Mouse (Mus musculus): Measurements from ENCODE around the gene Amigo1. TPM values are rescaled to one million over a fixed set of nuclear protein-coding genes. Genes with fewer than 3 reads are reported as not detected.
A peak's percentile ranks its signal among the peaks of the same experiment; 100 is the strongest.

Gene Amigo1
- total RNA-seq, 2 experiments from 2014 or later, result 20.0 to 22.3 TPM

- no peak for DNase-seq
Observed at GRCm38 (mm10) chr3:108180514-108180913, 5.6 kb upstream of the Amigo1 start.

- no peak for DNase-seq
Observed at GRCm38 (mm10) chr3:108184742-108185141, 1.4 kb upstream of the Amigo1 start.

GRCm38 (mm10) chr3:108185460-108186097 lies 556 bp upstream of the Amigo1 start:
- no peak for DNase-seq

GRCm38 (mm10) chr3:108187111-108187795 lies 1.1 kb downstream of the Amigo1 start:
- DNase-seq, result peak in 1 of 2 experiments; percentile 28

GRCm38 (mm10) chr3:108188716-108189490 lies 2.8 kb downstream of the Amigo1 start:
- no peak for DNase-seq

- DNase-seq, result no peak
Observed at GRCm38 (mm10) chr3:108189897-108190296, 3.8 kb downstream of the Amigo1 start.

- no peak for DNase-seq
Observed at GRCm38 (mm10) chr3:108193686-108194085, 7.6 kb downstream of the Amigo1 start.

GRCm38 (mm10) chr3:108195287-108195686 lies 9.2 kb downstream of the Amigo1 start:
- no peak for DNase-seq

GRCm38 (mm10) chr3:108195941-108196590 lies 9.9 kb downstream of the Amigo1 start:
- DNase-seq, result no peak

GRCm38 (mm10) chr3:108197066-108197497 lies 10.9 kb downstream of the Amigo1 start:
- peak; percentile 32 to 46 for DNase-seq

- DNase-seq, result no peak
Observed at GRCm38 (mm10) chr3:108199231-108199630, 13.1 kb downstream of the Amigo1 start.

- DNase-seq, result peak; percentile 95 to 98
Observed at GRCm38 (mm10) chr3:108200329-108201323, 14.5 kb downstream of the Amigo1 start, which contains the start of gene Cyb561d1. TSS of gene Cyb561d1 (minus strand) at chr3:108201212.

GRCm38 (mm10) chr3:108202506-108202905 lies 16.4 kb downstream of the Amigo1 start:
- DNase-seq, result no peak

GRCm38 (mm10) chr3:108203212-108203611 lies 17.1 kb downstream of the Amigo1 start:
- DNase-seq, result no peak

- DNase-seq, result peak; percentile 85 to 86
Observed at GRCm38 (mm10) chr3:108203621-108204325, 17.6 kb downstream of the Amigo1 start.

GRCm38 (mm10) chr3:108204470-108204869 lies 18.3 kb downstream of the Amigo1 start:
- DNase-seq, result no peak

- DNase-seq, result no peak
Observed at GRCm38 (mm10) chr3:108205601-108206000, 19.5 kb downstream of the Amigo1 start.

GRCm38 (mm10) chr3:108206731-108207375 lies 20.7 kb downstream of the Amigo1 start:
- no peak for DNase-seq

GRCm38 (mm10) chr3:108209001-108209400 lies 22.9 kb downstream of the Amigo1 start:
- no peak for DNase-seq

- no peak for DNase-seq
Observed at GRCm38 (mm10) chr3:108209536-108209935, 23.4 kb downstream of the Amigo1 start.
